Mouse (Mus musculus) cerebellum, postnatal 10 days (tissue): ENCODE measurements around the gene BC034090.
"Not testable (repeated sequence)": the region's sequence is repeated elsewhere in the genome, so short reads cannot be mapped to it uniquely, and the experiment has no call there.

Experiments used
- DNase-seq, 2 experiments: peaks; one replicate each; pipeline ENCODE4 v3.0.0; 2021; ENCODE audit warnings: mixed read lengths in 2 of 2

Gene BC034090

GRCm38 (mm10) chr1:155191219-155191618, 53.0 kb downstream of the BC034090 start:
- DNase-seq: peak; percentile 42

DNA sequence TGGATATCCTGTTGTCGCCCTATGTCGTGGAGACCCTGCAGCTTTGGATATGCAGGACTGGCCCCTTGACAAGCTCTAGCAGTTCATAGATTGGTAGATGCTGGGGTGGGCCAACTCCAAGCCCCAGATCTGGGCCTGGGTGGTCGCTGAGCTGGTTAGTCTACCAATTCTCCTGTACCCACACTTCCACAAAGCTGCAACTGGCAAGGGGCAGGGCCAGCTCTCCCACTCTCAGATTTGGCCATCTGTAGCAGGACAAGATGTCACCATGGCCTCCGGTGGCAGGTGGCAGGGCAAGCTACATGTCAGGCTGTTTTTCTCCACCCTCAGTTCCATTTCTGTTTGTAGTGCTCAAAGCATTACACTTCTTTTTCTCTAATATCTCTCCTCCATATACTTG, 55.6 kb downstream of the BC034090 start:
- DNase-seq: peak; percentile 49 to 62

DNA sequence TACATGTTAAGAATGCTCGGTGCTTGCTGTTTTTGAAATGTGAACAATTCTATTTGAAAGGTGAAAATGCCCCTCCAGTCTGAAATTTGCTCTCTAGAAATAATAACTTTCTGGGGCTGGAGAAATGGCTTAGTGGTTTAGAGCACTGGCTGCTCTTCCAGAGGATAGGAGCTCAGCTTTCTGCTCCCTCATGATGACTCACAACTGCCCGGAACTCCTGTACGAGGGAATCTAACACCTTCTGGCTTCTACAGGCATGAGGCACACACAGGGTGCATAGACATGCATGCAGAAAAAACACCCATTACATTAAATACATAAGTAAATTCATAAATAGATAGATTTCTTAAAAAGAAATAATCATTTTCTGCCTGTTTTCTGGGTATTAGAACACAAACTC, 60.1 kb downstream of the BC034090 start:
- DNase-seq: no peak

- DNase-seq: no peak
Measured at GRCm38 (mm10) chr1:155178192-155178924, 65.9 kb downstream of the BC034090 start.

GRCm38 (mm10) chr1:155174424-155174823, 69.8 kb downstream of the BC034090 start:
- DNase-seq: no peak

DNA sequence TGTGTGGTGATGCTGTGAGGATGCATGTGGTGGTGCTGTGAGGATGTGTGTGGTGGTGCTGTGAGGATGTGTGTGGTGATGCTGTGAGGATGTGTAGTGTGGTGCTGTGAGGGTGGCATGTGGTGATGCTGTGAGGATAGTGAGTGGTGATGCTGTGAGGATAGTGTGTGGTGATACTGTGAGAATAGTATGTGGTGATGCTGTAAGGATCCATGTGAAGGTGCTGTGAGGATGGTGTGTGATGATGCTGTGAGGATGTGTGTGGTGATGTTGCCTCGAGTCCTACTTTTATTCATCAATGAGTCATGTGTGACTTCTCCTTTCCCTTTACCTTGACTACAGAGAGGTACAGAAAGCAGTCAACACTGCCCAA, 70.6 kb downstream of the BC034090 start:
- DNase-seq: not testable (repeated sequence)

- DNase-seq: no peak
Measured at GRCm38 (mm10) chr1:155172895-155173643, 71.2 kb downstream of the BC034090 start.

DNA sequence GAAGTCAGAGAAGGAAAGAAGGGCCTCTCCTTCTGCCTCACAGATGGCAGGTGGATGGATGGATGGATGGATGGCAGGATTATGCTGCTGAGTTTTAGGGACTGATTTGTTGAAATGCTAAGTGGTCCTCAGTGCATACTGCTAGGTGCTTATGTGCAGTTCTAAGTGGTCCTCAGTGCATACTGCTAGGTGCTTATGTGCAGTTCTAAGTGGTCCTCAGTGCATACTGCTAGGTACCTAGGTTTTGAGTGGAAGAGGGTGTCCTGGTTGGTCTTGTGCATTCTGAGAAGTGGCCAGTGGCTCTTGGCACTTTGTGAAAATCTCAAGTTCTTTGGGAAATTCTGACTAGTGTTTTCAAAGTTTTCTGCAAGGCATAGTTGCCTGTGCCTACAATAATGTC, 74.3 kb downstream of the BC034090 start:
- no peak for DNase-seq

DNA sequence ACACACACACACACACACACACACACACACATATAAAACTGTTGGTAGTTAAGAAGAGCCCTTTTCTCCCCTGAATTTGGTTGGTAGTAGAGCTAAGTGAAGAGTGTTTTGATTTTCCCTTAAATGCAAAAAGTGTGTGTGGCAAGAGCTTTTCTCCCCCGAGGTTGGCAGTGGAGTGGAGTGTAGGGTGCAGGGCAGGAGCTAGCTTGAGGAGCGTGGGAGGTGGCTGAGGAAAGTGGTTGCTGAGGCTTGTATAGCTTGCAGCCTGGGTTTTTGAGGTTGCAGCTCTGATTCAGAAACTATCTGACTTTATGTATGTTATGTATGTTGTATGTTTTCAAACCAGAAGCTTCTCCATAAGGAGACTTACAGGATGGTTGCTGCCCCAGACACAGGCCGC, 76.8 kb downstream of the BC034090 start:
- no peak for DNase-seq
